Mouse (Mus musculus): Measurements from ENCODE around the gene Abhd4.

GRCm38 (mm10) chr14:54249326-54249725, 4.7 kb upstream of the Abhd4 start:
- TF ChIP-seq POLR2A (IDR thresholded peaks at IDR 0.05; ENCODE audit: low read depth, low read length) (no peak), CTCF (IDR thresholded peaks at IDR 0.05; ENCODE audit: borderline replicate concordance, insufficient read depth, low read length) (no peak)
